Mouse (Mus musculus): Measurements from ENCODE around the gene Olfr648.

GRCm38 (mm10) chr7:104143179-104143578, 40.0 kb downstream of the Olfr648 start, which contains the start of gene Ubqln3:
- no peak for TF ChIP-seq POLR2A (IDR thresholded peaks at IDR 0.05; ENCODE audit: low read depth, low read length)
- no peak for TF ChIP-seq CTCF (conservative IDR thresholded peaks at IDR 0.05; ENCODE audit: insufficient read depth, insufficient read length, low read depth, low read length)

Data from kidney, adult 2 months (tissue).